Mouse (Mus musculus): Measurements from ENCODE around the gene Phf6. TPM values are rescaled to one million over a fixed set of nuclear protein-coding genes. Genes with fewer than 3 reads are reported as not detected.
"Not testable (repeated sequence)": the region's sequence is repeated elsewhere in the genome, so short reads cannot be mapped to it uniquely, and the experiment has no call there.

Gene Phf6
- polyA plus RNA-seq (2012; rRNA removed): 12.8 and 17.5 TPM in 2 replicates

GRCm38 (mm10) chrX:52911587-52912371, at the start of gene Phf6:
TSS of gene Phf6 (plus strand) at chrX:52912266.
- peak; percentile 24 for DNase-seq (ENCODE audit: low read depth)

GRCm38 (mm10) chrX:52864126-52864525, 47.9 kb upstream of the Phf6 start:
- DNase-seq (ENCODE audit: low read depth): no peak

- not testable (repeated sequence) for DNase-seq (ENCODE audit: low read depth)
Measured at GRCm38 (mm10) chrX:52898486-52898885, 13.6 kb upstream of the Phf6 start.

- no peak for DNase-seq (ENCODE audit: low read depth)
Measured at GRCm38 (mm10) chrX:52912372-52912728, 284 bp downstream of the Phf6 start.

- DNase-seq (ENCODE audit: low read depth): no peak
Measured at GRCm38 (mm10) chrX:52912826-52913701, 998 bp downstream of the Phf6 start.

GRCm38 (mm10) chrX:52913856-52914255, 1.8 kb downstream of the Phf6 start:
- DNase-seq (ENCODE audit: low read depth): no peak

GRCm38 (mm10) chrX:52914705-52915104, 2.6 kb downstream of the Phf6 start:
- no peak for DNase-seq (ENCODE audit: low read depth)

- no peak for DNase-seq (ENCODE audit: low read depth)
Measured at GRCm38 (mm10) chrX:52916516-52916915, 4.5 kb downstream of the Phf6 start.

- DNase-seq (ENCODE audit: low read depth): no peak
Measured at GRCm38 (mm10) chrX:52926726-52927125, 14.7 kb downstream of the Phf6 start.

- DNase-seq (ENCODE audit: low read depth): no peak
Measured at GRCm38 (mm10) chrX:52928883-52929282, 16.8 kb downstream of the Phf6 start.

GRCm38 (mm10) chrX:52929779-52930178, 17.7 kb downstream of the Phf6 start:
- DNase-seq (ENCODE audit: low read depth): no peak

GRCm38 (mm10) chrX:52930191-52930590, 18.1 kb downstream of the Phf6 start:
- no peak for DNase-seq (ENCODE audit: low read depth)

GRCm38 (mm10) chrX:52932161-52932560, 20.1 kb downstream of the Phf6 start:
- no peak for DNase-seq (ENCODE audit: low read depth)

GRCm38 (mm10) chrX:52934496-52934895, 22.4 kb downstream of the Phf6 start:
- DNase-seq (ENCODE audit: low read depth): no peak

- no peak for DNase-seq (ENCODE audit: low read depth)
Measured at GRCm38 (mm10) chrX:52945509-52945908, 33.4 kb downstream of the Phf6 start.

GRCm38 (mm10) chrX:52949713-52950112, 37.6 kb downstream of the Phf6 start:
- DNase-seq (ENCODE audit: low read depth): no peak

- no peak for DNase-seq (ENCODE audit: low read depth)
Measured at GRCm38 (mm10) chrX:52956942-52957341, 44.9 kb downstream of the Phf6 start.

GRCm38 (mm10) chrX:52961559-52962110, 49.6 kb downstream of the Phf6 start:
- DNase-seq (ENCODE audit: low read depth): no peak

- no peak for DNase-seq (ENCODE audit: low read depth)
Measured at GRCm38 (mm10) chrX:52965149-52965548, 53.1 kb downstream of the Phf6 start.

GRCm38 (mm10) chrX:52971211-52972006, 59.3 kb downstream of the Phf6 start:
- DNase-seq (ENCODE audit: low read depth): no peak

- DNase-seq (ENCODE audit: low read depth): no peak
Measured at GRCm38 (mm10) chrX:52972129-52972528, 60.1 kb downstream of the Phf6 start.

GRCm38 (mm10) chrX:52972680-52973079, 60.6 kb downstream of the Phf6 start:
- no peak for DNase-seq (ENCODE audit: low read depth)

Measured in gonadal fat pad, adult 2 months (tissue).